ENCODE assay signal across 9 mouse cellular contexts in genomic region chr6:115065411-115066241, GRCm38 (mm10). TPM values are rescaled to one million over a fixed set of nuclear protein-coding genes. Genes with fewer than 3 reads are reported as not detected.
DNase-seq lines count a peak whose midpoint lies in the region; ATAC-seq and TF ChIP-seq lines count a peak whose summit lies in the region.
"Had no signal": no experiment of that assay in that cellular context is flagged by ENCODE, and none has a peak within 500 bp of the region (broad histone marks: within the 10 kb centered on the region; RNA-seq: fewer than 3 reads in every experiment).

No protein-coding gene starts in this region.

- no peaks in the 10 kb centered on the region for H3K4me1 ChIP-seq in kidney, embryonic 16.5 days (ENCODE audit: insufficient read depth, low read length)
- no peaks in the 10 kb centered on the region for H3K4me1 ChIP-seq in ES-E14 (ENCODE audit: control insufficient read depth in 2 of 2, insufficient read depth in 2 of 2, low read length in 2 of 2, poor library complexity in 1 of 2)

- ATAC-seq in kidney, embryonic 16.5 days (ENCODE audit: low FRiP score, low TSS enrichment): no peak
- peak; percentile 45; the same call in 1 of the 2 replicates for ATAC-seq in cerebellum, adult (ENCODE audit: insufficient number of reproducible peaks, low FRiP score, low TSS enrichment)
- peak; percentile 76 for ATAC-seq in monocyte, adult 5-6 weeks (replicated peaks; ENCODE audit: insufficient number of reproducible peaks, low FRiP score, low TSS enrichment, poor library complexity, severe bottlenecking)

- no peak overlapping the region for H3K9ac ChIP-seq in kidney, embryonic 16.5 days (replicated peaks; ENCODE audit: low read length)
- H3K9ac ChIP-seq in ES-E14 (ENCODE audit: insufficient read depth, low read depth, low read length, poor library complexity, severe bottlenecking): no peak overlapping the region

- no peak overlapping the region for H3K27ac ChIP-seq in kidney, embryonic 16.5 days (ENCODE audit: low read length)
- H3K27ac ChIP-seq in ES-E14 (ENCODE audit: insufficient read depth, low read depth, low read length, poor library complexity, severe bottlenecking): no peak overlapping the region
- peak overlapping the region; percentile 36 for H3K27ac ChIP-seq in left cerebral cortex, adult 2 months

- peak; percentile 89 for TF ChIP-seq CTCF in left cerebral cortex, adult 2 months (IDR thresholded peaks at IDR 0.05)

- no peak overlapping the region for H3K4me3 ChIP-seq in kidney, embryonic 16.5 days (ENCODE audit: low read length)
- H3K4me3 ChIP-seq in ES-E14 (ENCODE audit: insufficient read depth in 1 of 2, low read depth in 1 of 2, low read length in 2 of 2, poor library complexity in 1 of 2, severe bottlenecking in 1 of 2): no peak overlapping the region
- no peak overlapping the region for H3K4me3 ChIP-seq in left cerebral cortex, adult 2 months
- H3K4me3 ChIP-seq: erythroblast, embryonic 14.5 days had no signal

- H3K4me2 ChIP-seq in kidney, embryonic 16.5 days (replicated peaks; ENCODE audit: low read depth, low read length): no peak overlapping the region

- peak; percentile 13 for DNase-seq in kidney, adult 11 months
- peak; percentile 57 for DNase-seq in ES-E14 (ENCODE audit: low read depth, low spot score)
- DNase-seq in frontal cortex, adult 2 months (ENCODE audit: extremely low spot score in 1 of 2, low spot score in 1 of 2): peak; percentile 24 to 65
- DNase-seq in left cerebral cortex, adult 2 months (ENCODE audit: extremely low spot score in 1 of 2, low spot score in 2 of 2): peak; percentile 38 to 46
- peak; percentile 30 to 46 for DNase-seq in thymus, adult 18-20 months

- 42% methylated on average over 13 of the region's 13 CpGs for WGBS in kidney, embryonic 16.5 days

- intact Hi-C loops in left cerebral cortex, adult 2 months (cut with DNase I): loop anchor here (2.0 kb wide), 3 partner anchors 57 to 103 kb away; partner anchors contain the start of gene Syn2

- in situ Hi-C loops in ES-E14 (cut with MboI; ENCODE audit: low sequenced_read_pairs in 2 of 2, unreplicated experiment in 2 of 2): no loop called here

- H3K27me3 ChIP-seq in kidney, embryonic 16.5 days (ENCODE audit: insufficient read depth, low read length): no peaks in the 10 kb centered on the region

- no peaks in the 10 kb centered on the region for H3K36me3 ChIP-seq in kidney, embryonic 16.5 days (ENCODE audit: insufficient read depth, low read length)
- no peaks in the 10 kb centered on the region for H3K36me3 ChIP-seq in ES-E14 (ENCODE audit: control insufficient read depth, insufficient read depth, low read length, poor library complexity, severe bottlenecking)

- H3K9me3 ChIP-seq in kidney, embryonic 16.5 days (ENCODE audit: low read length): no peaks in the 10 kb centered on the region
- H3K9me3 ChIP-seq in ES-E14 (ENCODE audit: control insufficient read depth, insufficient read depth, low read depth, low read length): no peaks in the 10 kb centered on the region

TF ChIP-seq in ES-E14, 5 proteins besides CTCF, POLR2A, EP300 and RAD21:
- peak; percentile 57; the same call in 1 of the 2 replicates for TF ChIP-seq ZC3H11A (IDR thresholded peaks at IDR 0.05; ENCODE audit: borderline replicate concordance, low read depth, low read length)
- TF ChIP-seq MAFK (IDR thresholded peaks at IDR 0.05; ENCODE audit: insufficient read depth, low read depth, low read length): no peak

RNA-seq across cellular contexts. Expression of gene Tamm41, which starts 27.9 kb away (rescaled TPM):
- polyA plus RNA-seq in kidney, embryonic 16.5 days (2015; fragmentation: Nextera tagmentation; extraction: Ambion mirVana): 64.9 and 68.7 TPM in 2 replicates
- 35.7 and 39.9 TPM in 2 replicates for total RNA-seq in ES-E14 (2012; rRNA removed)
- polyA plus RNA-seq in frontal cortex, adult 2 months (2012; rRNA removed): 20.1 and 20.4 TPM in 2 replicates
- 10 to 100 TPM; 19.7 to 20.0 TPM for total RNA-seq in left cerebral cortex, adult 2 months (2021)
- total RNA-seq in monocyte, adult 5-6 weeks (2017): 13.4 to 23.4 TPM (median 15.4 TPM) in 3 replicates
